Mouse (Mus musculus) CD4-positive, CD25-positive, alpha-beta regulatory T cell, adult 2 months (primary cell): ENCODE results near the gene Scaf1.

Experiments used
- DNase-seq: peaks from one replicate; pipeline ENCODE4 v3.0.0-alpha.2; 2012; ENCODE audit warnings: low read depth, low spot score

The Scaf1 gene

DNA sequence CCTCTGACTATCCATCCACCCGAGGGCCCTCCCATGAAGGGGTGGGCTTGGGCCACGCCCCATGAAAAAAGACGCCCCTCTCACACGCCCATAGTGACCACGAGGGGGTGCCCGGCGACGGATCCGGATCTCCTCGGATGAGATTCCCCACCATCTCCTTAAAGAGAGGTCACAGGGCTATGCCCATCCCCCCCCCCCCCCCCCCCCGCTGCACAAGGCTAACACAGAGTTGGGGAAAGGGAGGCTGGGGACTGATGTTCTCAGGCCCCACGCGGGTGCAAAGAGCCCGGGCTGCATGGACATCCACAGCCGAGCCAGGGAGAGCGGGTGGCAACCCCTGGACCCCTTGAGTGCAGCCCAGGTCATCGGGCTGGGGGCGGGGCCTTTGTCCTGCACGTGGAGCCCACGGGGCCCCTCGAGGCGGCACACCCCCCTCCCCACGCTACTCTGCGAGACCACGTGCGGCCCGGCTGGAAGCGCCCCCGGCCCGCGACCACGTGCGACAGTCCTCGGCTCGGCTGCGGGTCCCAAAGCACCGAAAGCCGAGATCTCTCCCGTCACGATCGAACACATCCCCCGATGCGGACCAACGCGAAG, 30.5 kb downstream of the Scaf1 start:
- peak; percentile 69 for DNase-seq

DNA sequence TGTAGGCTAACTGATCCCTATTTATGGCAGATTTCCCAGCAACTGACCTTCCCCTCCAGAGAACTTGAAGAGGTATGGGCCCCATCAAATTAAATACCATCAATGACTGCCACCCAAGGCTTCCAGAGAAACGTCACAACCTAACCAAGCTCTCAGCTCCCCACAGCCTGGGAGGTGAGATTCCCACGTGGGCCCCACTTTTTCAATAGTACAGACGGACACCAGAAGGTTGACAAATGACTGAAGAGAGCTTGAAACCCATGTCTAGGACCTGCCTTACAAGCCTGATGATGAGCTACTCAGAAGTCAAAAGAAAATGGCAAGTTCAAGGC, 31.4 kb downstream of the Scaf1 start:
- no peak for DNase-seq

DNA sequence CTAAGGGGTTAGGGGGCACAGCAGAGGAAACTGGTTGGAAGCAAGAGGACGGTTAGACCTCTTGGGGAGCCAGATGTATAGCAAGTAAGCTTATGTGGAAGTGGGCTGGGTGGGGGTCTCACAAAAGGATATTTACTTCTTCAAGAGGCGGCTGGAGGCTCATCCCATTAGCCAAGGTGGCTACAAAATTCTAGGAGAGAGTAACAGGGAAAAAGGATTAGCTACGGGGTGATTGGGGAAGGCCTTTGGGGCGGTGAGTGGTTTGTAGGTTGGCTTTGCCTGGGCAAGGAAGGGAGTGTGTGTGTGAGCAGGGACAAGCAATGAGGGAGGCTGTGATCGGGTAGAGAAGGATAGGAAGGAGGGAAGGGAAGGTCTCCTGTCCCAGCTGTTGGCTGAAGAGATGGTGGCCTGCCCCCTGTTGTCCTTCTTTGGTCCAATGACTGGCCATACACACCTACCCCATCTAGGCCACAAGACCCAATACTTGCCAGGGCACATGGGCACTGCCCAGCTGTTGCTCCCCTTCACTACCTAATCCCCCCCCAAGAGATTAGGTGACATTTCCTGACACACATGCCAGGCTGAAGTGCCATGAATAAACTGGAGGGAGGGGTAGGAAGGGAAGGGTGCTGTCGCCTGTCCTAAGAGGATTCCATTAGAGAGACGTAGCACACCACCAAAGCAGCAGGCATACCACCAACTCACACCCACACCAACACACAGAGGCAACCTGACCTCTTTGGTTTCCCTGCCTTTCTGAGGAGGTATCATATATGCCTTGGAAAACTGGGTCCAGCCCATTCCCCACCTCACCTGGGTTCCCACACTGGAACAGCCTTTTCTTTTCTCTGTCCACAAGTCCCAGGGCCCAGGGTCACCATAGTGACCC, 32.0 kb downstream of the Scaf1 start:
- no peak for DNase-seq

DNA sequence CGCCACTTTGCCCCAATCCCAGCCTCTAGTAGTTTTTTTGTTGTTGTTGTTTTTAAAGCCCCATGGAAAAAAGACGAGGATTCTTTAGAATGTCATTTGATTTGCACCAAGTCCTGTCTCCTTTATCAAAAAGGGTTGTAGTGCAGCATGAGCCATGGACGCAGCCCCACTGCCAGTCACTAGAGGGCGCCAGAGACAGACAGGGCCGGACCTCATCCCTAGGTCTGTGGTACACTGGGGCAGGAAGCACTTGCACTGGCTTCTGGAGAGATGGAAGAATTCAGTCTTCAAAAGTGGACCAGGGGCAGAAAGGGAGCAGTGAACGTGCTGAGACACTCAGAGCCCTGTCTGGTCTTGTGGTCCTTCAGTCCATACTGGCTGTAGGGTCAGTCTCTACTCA, 33.1 kb downstream of the Scaf1 start:
- peak; percentile 92 for DNase-seq

DNA sequence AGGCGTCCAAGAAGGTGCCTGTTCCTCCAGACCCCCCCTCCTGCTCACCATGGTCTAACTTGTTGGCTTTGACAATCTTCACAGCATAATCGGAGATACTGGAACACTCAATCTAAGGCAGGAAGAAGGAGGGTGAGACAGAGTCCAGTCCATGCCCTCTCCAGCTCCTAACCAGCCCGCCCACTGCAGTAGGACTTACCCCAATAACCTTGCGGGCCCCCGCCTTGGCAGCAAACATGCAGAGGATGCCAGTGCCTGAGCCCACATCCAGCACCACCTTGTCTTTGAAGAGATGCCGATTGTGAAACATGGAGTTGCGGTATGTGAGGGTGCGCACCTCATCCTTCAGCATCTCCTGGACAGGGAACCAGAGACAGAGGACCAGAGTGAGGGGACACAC, 34.6 kb downstream of the Scaf1 start:
- DNase-seq = no peak

DNA sequence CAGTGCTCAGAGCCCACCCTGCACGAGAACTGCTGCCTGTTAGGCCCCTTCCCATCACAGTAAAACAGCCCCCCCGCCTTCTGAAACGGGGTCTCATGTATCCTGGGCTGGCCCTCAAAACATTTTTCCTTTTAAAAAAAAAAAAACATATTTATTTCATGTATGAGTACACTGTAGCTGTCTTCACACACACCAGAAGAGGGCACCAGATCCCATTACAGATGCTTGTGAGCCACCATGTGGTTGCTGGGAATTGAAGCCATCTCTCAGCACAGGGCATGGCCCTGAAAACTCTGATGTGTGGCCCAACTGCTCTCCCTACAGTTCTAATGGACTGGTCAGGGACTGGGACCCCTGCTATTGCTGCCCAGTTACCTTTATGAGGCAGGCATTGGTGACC, 37.9 kb downstream of the Scaf1 start:
- DNase-seq = no peak

DNA sequence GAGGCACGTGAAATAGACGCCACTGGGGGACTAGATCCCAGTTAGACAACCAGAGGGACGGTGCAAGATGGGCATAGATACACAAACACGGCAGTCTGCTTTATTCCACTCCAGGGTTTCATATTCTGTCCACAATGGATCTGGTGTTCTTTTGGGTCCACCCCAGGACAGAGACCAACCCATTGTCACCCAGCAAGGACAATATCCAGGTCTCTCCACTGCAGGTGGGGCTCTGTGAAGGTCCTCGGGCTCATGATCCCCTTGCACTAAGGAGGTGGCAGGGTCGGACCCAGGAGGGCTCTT, 41.1 kb downstream of the Scaf1 start:
- no peak for DNase-seq

DNA sequence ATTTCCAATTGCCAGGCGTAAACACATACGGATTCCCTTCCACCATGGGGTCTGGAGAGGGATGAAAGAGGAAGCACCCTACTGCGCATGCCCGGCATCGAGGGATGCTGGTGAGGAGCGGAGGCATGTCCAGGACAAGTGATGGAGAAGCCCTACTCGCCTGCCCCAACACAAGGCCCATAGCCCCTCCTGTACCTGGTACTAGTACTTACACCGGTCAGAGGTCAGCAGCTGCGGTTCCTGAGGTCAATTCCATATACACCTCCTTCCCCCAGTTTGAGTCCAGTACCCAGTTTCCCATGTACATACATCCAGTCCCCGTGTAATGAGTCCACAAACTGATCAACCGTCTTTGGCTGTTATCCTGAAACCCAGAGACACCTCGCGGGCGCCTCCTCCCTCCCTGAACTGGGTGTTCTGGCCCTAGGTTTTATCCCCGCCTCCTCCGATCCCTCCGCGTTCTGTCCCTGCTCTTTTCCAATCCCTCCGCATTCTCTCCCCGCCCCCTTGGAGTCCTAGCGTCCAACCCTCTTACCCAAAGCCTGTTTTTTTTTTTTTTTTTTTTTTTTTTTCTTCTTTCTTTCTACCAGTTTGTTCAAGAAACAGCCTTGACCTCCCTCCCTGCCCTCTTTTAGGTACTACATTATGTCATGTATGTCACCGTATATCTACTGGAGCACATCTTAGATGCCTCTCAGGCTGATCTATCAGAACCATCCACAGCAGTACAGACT, 41.6 kb downstream of the Scaf1 start, which contains the start of gene Cpt1c:
Gene Cpt1c (minus strand): TSS at position 469 of the 734 bp plus-strand sequence.
- DNase-seq = no peak

DNA sequence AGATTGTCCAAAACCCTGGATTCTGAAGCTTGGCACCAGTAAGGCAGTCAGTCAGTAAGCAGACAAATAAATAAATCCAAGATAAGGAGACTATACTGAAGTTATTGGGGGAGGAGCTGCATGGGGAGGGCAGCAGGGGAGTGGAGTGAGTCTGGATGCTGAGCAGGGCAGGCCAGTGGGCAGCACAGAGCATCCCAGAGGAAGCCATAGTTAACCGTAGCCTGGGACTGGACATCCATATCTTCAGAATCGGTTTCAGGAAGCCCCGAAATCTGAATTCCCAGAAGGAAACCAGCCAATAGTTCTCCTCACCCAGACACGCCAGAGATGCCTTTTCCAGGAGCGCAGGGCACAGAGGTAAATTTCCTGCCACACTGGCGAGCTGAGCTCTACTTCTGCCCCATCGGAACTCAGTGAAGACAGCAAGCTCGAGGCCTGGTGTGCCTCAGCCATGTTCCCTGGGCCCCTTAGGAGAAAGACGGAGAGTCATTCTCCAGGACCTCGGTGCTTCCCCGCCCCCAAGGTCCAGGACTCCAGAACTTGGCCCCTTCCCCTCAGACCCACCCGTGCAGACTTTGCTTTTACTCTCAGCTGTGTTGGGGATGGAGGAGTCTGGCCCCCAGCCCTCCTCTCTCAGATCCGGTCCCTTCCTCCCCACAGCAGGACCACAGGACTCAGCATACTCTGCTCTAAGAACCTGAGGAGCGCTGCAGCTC, 42.6 kb downstream of the Scaf1 start:
- DNase-seq = no peak

DNA sequence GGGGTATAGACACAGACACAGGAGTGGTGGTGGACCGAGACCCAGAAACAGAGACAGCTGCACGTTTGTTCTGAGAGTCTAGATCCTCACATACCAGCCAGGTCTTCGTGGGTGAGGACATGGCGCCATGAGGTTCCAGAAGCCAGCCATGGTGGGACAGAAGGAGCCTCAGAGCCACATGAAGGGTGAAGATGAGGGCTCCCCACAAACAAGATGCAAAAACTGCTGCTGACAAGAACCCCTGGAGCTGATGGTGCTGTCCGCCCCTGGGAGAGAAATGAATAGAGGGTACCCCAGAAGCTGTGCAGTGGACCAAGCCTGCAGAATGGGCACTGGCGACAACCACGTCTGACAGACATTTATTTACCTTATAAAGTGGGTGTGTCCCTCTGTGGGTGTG, 45.0 kb downstream of the Scaf1 start:
- no peak for DNase-seq

DNA sequence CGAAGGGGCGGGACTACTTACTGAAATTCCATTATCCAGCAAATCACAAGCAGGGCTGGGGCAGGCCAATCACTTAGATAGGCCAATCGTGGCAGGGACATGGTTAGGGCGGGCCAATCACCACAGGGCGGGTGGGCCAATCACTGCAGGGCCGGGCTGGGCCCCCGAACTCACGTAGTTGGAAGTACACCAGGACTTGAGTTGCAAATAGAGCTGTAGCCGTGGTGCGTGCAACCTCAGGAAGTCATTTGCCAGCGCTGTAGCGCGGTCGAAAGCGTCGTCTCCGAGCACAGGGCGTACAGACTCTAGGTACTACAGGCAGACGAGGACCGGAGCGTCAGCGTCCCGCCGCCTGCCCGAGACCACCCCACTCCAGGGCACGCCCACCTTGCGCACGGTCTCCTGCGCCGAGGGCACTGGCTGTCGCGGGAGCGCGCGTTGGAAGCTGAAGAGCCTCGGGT, 45.9 kb downstream of the Scaf1 start:
- DNase-seq = peak; percentile 86

DNA sequence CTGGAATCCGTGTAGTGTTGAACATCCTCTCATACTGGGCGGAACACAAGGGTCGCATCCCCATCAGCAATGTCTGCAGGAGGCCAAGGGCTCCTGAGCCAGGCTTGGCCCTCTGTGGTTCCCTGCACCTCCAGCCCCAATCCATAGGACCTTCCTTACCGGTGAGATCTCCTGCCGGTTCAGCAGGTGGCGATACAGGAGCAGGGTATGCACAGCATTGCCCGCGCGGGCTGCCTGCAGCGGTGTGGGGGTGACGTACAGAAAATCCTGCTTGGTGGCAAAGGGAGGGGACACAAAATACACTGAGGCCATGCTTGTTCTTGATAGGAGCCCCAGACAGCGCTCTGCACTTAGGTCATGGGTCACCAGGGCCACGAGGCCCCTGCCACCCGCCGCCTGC, 49.5 kb downstream of the Scaf1 start:
- no peak for DNase-seq

DNA sequence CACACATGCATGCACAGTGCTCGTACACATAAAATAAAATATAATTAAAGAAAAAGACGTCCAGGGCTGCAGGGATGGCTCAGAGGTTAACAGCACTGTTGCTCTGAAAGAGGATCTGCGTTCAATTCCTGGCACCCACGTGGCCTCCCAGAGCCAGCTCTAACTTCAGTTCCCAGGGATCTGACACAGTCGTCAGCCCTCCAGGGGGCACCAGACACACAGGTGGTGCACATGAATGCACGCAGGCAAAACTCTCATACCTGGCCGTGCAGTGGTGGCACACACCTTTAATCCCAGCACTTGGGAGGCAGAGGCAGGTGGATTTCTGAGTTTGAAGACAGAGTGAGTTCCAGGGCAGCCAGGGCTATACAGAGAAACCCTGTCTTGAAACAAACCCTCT, 50.2 kb downstream of the Scaf1 start:
- DNase-seq = peak; percentile 47

DNA sequence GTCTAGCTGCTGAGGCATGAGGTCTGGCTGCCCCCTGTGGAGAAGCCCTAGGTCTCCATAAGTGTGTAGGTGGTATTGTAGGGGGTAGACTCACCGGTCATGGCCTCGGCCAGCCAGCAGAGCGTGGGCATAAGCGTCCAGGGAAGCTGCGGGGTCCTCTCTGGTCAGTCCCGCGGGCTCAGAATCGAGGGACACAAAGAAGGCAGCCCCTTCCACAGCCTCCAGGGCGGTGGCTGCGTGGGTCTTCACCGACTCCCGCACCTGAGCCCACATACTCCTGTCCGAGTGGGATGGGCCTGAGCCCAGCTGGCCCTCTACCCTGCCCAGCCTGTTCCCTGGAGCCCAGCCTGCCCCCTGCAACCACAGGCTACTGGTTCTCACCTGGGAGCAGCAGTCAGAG, 51.2 kb downstream of the Scaf1 start:
- no peak for DNase-seq

DNA sequence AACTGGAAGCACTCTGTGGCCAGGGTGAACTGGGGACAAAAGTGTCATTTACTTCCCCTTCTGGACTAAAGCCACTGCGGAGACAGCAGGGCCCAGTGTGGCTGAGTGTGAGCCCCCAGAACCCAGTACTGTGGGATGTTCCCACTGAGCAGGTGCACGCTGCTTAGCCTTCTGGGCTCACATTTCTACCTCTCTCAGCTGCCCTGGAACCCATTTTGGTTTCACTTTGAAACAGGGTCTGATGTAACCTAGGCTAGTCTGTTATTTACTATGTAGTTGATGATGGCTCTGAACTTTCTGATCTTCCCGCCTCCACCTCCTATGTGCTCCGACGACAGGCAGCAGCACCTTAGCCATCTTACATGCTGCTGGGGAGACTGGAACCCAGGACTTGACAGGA, 53.3 kb downstream of the Scaf1 start:
- DNase-seq = no peak

DNA sequence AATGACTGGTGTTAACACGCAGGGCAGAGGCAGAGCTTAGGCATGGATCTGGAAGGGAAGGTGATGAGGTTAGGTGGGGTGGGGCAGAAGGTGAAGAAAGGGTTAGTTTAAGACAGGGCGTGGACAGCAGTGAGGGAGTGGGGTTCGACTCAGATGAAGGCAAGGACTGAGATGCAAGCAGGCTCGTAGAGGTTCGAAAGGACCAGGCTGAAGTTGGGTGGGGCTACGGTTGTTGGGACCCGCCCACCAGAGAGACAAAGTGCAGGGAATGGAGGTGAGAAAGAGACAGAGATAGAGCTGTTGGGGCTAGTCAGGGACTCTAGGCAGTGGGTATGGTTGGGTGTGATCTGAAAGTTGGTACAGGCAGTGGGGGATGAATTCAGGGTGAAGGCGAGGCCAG, 53.8 kb downstream of the Scaf1 start:
- DNase-seq = no peak

DNA sequence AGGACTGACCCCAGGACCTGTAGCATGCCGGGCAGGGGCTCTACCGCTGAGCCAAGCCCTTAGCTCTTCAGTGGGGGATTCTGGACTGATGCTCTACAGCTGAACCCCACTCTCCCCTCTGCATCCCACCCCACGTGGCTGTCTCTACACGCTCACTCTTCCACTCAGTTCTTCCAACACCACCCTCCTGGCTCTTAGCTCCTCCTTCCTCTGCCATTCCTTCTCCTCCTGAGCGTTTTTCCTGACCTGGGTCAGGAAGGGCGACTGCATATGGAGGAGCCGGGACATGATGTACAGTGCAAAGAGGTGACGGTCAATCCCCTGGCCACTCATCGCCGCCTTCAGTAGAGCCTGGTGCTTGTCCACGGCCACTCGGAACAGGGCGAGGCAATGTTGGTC, 55.7 kb downstream of the Scaf1 start:
- DNase-seq = no peak

DNA sequence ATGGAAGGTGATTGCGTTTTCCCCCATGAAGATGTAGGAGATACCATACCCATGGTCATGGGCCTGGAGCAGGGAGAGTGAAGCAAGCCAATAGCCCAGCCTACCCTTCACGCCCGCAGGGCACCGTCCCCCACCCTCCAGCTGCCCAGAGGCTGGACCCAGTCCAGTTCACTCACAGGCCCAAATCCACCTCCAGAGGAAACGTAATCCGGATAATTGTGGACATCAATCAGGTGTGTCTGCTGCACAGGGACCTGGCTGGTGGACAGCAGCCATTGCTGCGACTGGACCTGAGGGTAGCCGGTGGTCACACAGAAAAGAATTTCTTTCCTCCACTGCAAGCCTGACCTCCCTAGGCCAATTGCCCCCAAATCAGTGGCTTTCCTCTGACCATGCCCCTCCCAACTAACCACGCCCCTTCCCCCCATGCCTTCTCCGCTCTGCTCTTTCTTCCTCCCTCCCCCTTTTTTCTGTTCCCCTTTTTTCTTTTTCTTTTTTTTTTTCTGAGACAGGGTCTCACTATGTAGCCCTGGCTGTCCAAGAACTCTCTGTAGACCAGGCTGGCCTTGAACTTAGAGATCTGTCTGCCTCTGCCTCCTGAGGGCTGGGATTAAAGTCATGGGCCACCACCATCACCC, 56.2 kb downstream of the Scaf1 start:
- no peak for DNase-seq

DNA sequence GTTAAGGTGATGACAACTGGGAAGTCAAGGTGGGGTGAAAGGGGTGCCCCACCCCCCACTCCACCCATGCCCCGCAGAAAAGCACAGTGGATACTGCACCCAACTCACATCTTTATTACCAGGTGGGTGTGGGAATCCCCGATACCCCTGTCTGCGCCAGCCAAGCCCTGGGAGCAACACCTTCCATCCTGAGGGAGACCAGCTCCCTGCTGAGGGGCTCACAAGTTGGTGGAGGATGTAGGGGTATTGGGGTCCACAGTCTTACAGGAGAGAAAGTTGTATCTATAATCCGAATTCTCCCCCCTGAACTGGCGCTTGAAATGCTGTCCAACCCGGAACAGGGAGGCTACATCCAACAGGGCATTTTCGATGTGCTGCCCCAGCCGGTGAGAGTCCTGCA, 56.9 kb downstream of the Scaf1 start:
- DNase-seq = no peak

DNA sequence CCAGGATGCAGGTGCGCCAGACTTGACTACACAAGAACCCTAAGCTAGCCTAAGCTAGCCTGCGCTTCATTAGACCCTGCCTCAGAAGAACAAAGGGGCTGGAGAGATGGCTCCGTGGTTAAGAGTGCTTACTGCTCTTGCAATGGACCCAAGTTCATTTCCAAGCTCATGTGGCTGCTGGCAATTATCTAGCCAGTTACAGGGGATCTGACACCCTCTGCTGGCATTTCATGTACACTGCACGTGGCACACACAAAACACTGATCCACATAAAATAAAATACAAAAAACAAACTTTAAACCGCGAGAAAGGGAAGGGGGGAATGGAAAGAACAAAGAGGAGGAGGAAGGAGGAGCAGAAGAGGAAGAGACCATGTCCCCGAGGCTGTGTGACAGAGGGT, 58.0 kb downstream of the Scaf1 start:
- peak; percentile 65 for DNase-seq

DNA sequence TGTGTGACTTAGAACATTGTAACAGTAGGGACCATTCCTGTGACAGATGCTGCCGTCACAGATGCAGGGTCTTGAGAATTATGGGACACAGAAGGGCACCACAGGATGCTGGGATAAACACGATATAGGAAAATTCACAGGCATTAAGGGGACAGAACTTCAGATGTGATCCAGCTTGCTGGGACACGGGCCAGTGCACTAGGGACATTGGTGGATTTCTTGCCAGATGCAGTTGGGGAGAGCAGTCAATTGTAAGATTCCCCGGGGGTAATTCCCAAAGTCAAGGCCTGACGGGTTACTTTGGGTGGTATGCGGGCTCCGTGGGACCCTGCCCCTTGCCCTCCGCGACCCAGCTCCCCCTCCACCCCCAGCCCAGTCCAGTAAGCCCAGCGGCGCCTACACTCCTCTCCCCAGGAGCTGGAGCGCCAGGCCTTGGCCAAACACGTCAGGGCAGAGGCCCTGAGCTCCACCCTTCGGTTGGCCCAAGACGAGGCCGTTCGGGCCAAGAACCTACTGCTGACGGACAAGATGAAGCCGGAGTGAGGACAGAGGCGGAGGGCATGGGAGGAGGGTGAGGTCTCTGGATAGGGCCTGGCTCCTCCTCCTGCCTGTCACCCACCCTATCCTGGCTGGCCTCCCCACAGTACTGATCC, 58.9 kb downstream of the Scaf1 start:
- no peak for DNase-seq
